Mouse (Mus musculus) embryo, embryonic 10 days (tissue): ENCODE measurements at regions not wholly inside any gene's neighbourhood (a gene's known extent, or its start where the extent isn't known, plus 50 kb on each side); places are given as distances from the start of the nearest gene placed in this dataset.
A peak's percentile ranks its signal among the peaks of the same experiment; 100 is the strongest.

Experiments used
- DNase-seq: peaks from one replicate; pipeline ENCODE4 v3.0.0-alpha.2; 2015; ENCODE audit warnings: low spot score

DNA sequence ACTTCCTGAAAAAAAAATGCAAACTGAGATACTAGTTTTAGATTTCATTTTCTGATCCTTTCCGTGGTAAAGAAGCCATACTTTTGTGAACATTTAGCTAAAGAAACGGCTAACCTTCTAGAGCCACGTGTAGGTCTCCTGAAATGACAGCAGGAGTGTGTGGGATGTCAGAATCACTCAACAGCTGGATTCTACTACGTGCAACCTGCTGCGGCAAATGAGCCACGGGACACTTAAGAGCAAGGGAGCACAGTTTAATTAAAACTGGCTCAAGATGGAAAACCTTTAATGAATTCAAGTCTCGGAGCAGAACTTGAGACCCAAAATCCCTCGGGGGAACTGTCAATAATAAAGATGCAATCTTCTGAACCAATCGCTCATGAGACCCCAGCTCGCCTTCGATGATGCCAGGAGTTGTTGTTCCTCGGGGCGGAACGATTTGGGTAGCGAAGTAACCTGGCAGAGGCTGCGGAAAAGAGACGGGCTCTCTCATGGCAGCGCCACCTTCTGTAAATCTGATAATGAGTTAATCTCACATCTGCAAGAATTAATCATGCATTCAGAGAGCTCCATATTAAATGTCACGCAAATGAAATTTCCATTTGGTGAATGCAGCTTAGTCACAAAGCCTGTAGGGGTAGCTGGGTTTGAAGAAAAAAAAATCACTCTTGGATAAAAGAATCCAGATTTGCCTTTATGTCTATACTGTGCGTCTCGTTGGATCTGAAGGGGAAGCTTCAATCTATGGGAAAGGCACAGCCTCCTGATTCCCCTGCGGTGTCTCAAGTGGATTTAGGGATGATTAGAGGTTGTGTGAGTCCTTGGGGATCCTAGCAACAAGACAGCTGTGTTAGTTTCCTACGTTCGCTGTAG, 90.9 kb upstream of the Krr1 start:
- DNase-seq: no peak

DNA sequence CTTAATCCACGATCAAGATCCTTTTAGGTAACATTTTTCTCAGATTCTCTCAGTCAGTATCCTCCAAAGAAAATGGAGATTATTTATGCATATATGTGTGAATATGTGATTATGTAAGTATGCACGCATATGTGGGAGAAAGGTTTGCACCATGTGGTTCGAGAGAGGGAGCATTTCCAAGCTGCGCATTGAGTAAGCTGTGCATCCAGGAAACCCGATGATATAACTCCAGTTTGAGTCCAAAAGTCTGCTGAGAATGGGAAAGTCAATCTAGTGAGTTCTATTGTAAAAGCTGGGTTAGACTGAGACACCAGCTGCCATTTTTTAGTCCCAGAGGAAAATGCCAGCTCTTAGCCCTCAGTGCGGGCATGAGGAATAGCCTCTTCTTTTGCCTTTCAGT, 89.9 kb upstream of the Krr1 start:
- DNase-seq: no peak

DNA sequence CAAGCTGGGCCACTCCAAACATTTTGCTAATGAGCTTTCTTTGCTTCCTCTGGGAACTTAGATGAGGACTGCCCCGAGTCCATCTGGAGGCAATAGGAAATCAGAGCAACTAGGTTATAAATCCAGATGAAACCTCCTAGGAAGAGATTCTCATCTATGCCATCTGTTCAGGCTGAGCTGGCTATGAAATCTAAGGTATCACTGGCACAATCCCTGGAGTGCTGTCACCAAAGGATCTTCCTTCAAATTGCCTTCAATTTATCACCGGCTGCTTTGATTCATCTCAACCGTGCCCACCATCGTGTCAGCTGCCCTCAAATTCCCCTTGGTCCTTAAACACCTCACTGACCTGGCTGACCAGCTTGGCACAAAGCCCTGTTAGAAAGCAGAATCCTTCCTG, 87.8 kb upstream of the Krr1 start:
- DNase-seq: no peak

DNA sequence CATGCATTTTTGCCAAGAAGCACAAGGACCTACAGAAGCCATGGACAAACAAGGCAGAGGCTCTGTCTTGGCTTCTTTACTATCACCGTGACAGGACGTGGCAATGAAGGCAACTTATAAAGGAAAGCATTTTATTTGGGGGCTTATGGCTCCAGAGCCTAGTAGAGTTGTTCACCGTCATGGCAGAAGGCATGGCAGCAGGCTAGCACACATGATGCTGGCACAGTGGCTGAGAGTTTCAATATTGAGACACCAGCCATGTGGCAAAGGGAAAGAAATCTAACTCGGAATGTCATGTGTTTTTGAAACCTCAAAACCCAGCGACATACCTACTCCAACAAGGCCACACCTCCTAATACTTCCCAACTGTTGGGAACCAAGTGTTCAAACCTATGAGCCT, 83.4 kb upstream of the Krr1 start:
- DNase-seq: no peak

DNA sequence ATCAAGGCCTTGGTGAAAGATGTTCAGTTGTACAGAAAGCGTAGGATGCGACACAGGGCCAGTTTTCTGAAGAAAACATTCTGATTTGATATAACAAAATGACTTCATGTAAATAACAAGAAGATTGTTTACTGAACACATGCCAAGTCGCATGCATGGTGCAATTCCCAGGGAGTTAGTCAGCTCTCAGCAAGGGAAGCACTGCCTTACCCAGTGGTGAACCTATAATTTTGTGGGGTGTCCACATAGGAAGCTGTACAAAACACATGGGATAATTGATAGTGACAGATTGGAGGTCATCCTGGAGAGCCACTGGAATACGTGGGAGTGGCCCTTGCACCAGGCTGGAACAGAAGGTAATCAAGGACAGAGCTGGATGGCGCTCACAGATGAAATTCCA, 79.0 kb upstream of the Krr1 start:
- no peak for DNase-seq

DNA sequence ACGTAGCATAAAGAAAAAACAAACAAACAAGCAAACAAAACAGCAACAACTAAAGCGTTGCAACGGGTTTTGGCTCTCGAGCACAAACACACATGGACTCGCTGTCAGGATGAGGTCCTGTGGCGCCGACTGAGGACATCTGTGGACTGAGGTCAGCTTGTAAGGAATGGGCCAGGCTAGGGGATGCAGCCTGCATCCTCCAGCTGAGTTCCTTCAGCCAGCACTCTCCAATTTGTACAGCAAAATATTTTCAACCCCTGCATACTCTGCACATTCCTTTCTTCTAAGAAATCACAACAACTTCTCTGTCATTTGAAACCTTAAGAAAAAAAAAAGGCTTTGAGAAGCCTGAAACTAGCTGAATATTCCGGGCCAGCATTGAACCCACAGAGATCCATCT, 78.5 kb upstream of the Krr1 start:
- DNase-seq: peak; percentile 22

DNA sequence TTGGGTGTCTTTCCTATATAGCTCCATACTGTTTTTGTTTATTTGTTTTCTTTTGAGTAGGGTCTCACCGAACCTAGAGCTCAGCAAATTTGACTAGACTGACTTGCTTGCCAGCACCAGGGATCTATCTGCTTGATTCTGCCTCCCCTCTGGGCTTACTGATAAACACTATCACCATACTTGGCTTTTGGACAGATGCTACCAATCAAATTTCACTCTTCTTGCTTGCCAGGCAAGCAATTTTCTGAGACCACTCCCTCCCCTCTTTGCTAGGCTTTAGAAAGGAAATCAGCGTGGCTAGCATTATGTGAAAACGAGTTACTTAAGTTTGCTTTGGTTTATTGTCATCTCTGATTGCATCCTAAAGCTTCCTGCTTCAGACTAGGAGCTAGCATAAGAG, 75.1 kb upstream of the Krr1 start:
- DNase-seq: no peak

DNA sequence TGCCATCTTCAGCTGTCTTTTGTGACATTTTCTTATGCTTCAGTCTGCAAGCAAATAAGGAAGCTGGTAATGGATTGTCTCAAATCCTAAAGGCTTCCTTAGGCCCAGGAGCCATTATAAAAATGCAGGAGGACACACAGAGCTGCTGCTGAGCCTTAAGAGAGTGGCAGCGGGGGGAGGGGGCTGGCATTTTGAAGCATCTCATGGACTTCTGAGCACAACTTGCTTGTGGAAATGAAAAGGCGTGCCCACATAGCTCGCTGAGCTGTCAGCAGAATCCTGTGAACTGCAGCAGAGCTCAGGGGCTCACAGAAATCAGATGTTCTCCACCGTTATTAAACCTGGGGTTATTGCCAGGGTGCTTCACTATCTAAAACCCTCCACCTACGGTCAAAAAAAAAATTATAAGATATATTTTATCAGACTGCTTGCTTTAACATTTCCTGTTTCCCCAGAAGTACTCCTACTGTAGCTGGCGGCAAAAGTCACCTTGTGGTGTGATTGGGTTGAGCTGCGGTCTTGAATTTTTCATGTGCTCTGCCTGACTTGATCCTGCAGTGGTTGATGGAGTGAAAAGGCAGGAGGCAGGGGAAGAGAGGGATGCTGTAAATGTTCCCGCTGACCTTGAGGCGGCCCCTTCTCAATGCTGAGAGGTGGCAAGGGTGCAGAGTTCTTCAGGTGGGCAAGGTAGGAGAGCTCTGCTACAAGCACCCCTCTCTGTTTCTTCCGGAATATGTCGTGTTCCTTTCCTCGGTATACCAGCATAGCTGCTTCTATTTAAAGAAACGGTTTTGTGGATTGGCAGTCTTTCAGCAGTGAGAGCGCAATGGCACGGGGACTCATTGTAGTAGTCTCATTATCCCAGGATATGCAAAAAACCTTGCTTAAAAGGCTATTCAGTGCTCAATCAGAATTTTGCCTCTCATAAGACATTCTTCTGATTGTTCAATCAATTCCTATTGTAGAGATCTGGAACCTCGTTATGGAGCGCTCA, 71.4 kb upstream of the Krr1 start:
- no peak for DNase-seq

DNA sequence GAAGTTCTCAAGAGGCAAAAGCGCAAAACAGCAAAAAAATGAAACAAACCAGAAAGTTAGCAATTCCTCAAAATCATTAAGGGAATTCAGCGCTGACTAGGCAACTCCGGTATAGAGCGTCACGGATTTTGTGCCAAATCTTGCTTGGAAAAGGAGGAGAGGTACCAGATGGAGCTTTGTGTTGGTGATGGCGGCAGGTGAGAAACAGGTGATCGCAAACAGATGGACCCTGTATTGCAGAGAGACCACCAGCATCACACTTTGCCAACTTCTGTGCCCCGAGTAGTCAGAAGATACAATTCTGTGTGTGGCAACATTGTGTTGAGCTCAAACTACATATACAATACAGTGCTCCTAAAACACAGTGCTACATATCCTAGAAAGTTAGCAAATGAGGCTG, 68.5 kb upstream of the Krr1 start:
- no peak for DNase-seq

DNA sequence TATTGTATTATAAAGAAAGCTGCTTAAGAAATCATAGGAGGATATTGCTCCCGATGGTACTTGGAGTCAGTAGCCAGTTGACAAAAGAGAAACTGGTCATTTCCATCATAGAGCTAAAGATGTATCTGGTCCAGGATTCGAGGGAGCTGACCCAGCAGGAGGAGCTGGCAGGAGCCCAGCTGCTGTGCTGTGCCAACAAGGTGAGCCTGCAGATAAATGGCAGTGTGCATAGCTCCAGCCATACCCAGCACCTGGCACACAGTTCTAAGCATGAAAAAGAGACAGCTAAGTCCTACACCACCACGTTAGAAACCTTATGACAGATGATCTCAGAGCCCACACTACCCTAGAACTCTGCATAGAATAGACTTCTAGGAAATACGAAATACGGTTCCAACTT, 64.6 kb upstream of the Krr1 start:
- DNase-seq: no peak

DNA sequence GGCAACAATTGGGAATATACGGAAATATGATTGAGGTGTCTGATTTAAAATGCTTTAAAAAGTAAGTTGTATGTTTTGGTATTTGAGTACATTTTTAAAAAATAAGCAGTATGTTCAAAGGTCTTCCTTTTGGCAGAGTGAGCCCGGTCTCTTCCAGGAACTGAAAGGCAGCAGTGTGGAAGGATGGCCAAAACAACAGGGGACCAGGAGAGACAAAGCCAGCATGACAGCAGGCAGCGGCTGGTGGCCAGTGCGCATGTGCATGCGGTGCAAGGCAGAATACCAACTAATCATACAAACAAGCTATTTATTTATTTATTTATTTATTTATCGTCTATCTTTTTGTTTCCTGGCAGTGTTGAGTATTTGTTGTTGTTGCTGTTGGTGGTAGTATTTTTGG, 59.9 kb upstream of the Krr1 start:
- DNase-seq: no peak

DNA sequence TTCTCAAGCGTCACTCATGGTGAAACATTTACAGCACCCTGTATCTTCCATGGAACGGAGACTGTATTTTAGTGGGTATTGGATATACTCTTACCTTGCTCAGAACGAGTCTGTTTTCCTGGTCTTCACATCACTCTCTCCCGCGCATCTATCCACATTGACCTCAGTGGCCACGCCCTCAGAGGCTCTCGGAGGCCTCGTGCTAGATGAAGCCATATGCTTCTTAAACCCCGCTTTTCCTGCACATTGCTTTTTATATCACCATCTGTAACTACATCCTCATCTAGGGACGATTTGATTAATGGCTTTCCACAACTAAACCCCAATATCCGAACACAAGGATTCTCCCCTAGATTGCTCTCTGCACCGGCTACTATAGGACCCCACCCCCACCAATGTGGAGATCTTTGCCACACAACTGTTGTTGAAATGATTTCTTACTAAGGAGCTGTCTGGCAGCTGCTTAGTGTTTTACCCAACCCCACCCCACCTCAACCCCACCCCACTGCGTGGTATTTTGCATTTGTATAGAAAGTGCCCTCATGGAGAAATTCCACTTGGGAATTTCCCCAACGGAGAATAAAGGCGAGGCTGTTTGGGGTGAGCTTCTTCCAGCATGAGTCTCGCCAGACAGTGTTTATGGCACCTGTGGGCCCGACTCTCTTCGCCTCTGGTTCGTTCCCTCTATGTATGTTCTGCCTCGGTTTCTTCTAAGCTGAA, 59.2 kb upstream of the Krr1 start:
- DNase-seq: no peak

DNA sequence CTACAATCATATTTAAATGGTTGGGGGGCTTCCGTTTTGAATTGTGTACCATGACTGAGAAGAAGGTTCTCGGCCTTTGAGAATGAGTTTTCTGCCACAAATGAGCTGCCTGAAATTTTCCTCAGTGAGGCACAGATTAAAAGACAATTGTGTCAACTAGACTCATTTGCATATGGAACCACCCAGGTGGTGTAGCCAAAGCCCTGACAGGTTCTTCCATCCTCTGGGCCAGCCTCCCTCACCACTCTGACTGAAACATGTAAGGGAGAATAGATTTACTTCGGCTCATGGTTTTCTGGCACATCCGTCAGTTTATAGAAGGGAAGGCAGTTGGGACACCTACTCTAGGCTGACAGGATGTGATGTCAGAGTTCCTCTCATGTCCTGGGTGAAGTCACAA, 58.2 kb upstream of the Krr1 start:
- no peak for DNase-seq

DNA sequence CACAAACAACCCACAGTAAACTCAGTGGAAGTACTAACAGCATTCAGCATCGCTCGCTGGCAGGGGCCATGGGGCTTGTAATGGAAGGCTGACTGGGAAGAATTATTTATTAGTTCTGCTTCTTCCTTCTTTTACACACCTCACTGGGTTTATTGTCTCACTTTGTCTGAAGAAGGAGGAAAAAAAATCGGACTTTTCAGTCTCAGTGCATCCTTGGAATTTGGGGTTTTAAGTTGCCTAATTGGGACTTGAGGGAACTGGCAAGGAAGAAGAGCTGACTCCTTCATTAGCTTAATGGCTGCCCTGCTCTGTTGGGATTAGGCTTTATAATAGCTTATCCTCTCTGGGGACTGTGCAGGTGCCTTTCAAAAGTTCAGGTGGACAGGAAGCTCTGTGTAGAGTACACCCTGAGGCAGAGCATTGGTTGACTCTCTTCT, 54.4 kb upstream of the Krr1 start:
- DNase-seq: no peak

DNA sequence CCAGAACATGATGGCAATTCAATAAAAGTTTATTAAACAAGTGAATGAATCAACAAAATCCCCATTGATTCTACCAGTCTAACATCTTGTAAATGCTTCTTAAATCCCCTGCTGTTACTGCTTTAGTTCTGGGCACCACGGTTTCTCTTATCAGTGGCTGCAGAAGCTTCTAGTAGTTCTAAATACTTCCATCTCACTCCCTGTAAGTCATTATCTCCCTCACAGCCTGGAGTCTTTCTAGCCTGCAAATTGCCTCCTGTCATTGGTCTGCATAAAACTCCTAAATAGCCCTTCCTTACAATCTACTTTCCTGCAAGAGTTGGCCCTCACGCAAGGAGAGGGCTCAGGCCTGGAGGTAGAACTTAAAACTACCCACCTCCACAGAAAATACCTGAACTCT, 53.0 kb upstream of the Krr1 start:
- DNase-seq: no peak

DNA sequence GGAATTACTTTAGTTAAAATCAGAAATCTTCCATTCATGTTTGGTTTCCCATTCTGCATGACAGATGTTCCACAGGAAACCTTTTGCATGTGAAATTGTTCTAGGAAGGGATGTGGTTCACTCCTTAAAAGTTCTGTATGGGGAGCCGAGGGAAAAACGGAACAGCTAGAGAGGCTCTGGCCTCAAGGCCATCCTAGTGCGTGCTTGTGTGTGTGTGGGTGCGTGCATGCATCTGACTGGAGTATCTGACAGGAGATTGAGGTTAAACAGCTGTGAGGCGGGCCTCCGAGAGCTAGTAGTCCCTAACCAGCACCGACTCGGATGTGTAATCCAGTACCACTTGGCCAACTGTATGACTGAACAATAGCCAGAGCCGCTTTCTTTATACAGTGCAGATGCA, 51.0 kb upstream of the Krr1 start:
- DNase-seq: no peak
